Mouse (Mus musculus) c-Kit-positive CD71-positive TER-119-positive erythroid progenitor cells, embryonic 14.5 days (primary cell): ENCODE results near the gene Pthlh.
"Not testable (repeated sequence)": the region's sequence is repeated elsewhere in the genome, so short reads cannot be mapped to it uniquely, and the experiment has no call there.

Experiments used
- DNase-seq: peaks from one replicate; pipeline ENCODE4 v3.0.0-alpha.2; 2013; ENCODE audit warnings: low spot score

Pthlh gene

GRCm38 (mm10) chr6:147263587-147264565, at the start of gene Pthlh:
Pthlh (minus strand) TSS chr6:147264183.
- no peak for DNase-seq

- no peak for DNase-seq
Observed at GRCm38 (mm10) chr6:147313331-147313730, 49.3 kb upstream of the Pthlh start.

- no peak for DNase-seq
Observed at GRCm38 (mm10) chr6:147310435-147310978, 46.5 kb upstream of the Pthlh start.

DNA sequence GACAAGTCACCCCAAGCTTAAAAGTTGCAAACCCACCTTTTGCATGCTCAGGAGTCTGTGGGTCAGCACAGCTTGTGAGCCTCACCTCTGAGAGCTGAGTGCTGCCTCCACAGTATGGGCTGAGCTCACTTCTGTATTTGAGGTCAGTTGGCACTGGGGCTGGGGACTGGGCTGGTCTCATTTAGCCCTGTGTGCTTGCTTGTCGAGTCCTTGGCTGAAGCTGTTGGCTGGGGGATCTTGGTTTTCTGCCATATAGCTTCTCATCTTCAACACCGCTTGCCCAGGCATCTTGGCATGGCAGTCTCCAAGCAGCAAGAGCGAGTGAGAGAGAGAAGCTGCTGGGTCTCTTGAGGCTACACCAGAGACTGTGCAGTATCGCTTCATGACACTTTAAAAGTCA, 46.1 kb upstream of the Pthlh start:
- no peak for DNase-seq

DNA sequence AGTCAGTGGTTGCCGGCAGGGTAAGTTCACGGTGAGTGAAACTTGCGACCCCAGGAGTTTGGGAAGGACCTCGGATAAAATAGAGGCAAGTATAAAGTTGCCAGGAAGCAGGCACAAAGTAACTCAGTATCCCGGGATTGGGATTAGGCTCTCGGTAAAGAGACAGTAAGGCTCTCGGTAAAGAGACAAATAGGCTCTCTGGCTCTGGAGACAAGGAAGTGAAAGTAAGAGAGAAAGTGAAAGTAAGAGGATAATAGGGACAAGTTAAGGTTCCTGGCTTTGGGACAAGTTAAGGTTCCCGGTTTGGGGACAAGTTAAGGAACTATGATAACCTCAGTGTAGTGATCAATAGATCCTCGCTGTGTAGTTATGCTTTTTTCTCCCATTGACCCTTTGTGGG, 40.3 kb upstream of the Pthlh start:
- DNase-seq, result not testable (repeated sequence)

DNA sequence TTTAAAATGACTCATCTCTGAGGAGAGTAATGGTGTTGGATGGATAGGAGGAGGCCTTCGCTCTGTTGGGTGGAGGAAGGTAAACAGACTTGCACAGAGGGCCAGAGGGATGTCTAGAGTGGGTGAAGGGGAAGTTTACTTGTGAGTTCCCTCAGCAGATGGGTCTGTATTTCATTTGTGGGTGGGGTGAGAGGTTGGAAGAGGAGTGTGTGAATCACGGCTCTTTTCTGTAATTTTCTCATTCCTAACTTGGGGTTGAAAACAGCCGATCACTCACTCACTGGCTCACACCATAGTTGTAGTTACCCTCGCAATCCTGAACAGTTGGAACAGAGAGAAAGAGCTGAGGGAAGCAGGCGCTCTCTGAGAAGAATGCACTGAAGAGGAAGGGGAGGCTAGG, 35.6 kb upstream of the Pthlh start:
- no peak for DNase-seq

DNA sequence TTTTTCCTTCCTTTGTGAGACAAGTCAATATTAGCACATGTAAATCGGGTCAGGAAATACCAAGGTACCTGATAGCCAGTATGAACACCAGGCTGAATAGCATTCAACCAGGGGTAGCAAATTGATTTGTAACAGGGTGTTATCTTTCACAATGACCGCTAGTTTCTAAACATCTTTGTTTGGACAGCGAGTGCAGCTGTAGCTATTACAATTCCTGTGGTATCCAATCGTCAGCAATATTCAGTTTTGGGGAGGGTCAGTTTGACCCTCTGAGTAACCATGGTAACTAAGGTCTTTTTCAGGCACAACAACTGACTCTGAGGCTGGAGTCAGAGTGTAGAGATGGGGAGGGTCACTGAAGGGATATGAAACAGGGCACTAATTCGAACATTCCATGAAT, 15.3 kb upstream of the Pthlh start:
- DNase-seq, result no peak

GRCm38 (mm10) chr6:147268143-147268790, 4.3 kb upstream of the Pthlh start:
- DNase-seq, result no peak

GRCm38 (mm10) chr6:147266466-147266865, 2.5 kb upstream of the Pthlh start:
- DNase-seq, result no peak

DNA sequence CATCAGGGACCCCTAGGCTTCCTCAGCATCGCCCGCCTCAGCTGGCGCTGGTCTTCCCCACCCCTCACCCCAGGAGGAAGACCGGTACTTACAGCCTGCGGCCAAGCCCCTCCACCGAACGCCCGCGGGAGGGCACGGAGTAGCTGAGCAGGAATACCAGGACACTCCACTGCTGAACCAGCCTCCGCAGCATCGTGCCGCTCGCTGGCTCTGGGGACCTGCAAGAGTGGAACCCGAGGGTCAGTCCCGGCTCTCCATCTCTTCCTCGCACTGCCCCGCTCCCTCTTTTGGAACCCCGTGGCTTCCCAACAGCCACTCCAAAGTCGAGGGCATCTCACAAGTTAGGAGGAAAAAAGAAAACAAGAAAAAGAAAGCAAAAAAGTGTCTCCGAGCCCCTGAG, 805 bp downstream of the Pthlh start:
- no peak for DNase-seq

DNA sequence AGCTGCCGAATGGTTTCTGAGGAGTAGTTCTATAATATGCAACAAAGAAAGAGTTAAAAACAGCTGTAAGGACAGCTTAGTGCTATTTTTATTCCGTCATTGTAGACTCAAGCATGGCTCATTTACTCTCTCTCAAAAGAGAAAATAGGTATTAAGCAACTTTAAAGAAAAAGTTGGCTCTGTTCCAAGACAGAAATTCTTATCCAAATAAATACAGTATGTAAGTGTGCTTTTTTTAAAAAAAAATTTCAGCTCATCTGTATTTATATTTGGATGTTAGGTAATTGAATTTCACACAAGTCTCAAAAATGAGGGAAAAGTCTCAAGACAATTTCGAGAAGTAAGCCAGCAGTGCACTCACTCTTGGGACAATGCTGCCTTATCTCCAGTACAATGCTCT, 2.4 kb downstream of the Pthlh start:
- no peak for DNase-seq

- DNase-seq, result no peak
Observed at GRCm38 (mm10) chr6:147260766-147261165, 3.2 kb downstream of the Pthlh start.

DNA sequence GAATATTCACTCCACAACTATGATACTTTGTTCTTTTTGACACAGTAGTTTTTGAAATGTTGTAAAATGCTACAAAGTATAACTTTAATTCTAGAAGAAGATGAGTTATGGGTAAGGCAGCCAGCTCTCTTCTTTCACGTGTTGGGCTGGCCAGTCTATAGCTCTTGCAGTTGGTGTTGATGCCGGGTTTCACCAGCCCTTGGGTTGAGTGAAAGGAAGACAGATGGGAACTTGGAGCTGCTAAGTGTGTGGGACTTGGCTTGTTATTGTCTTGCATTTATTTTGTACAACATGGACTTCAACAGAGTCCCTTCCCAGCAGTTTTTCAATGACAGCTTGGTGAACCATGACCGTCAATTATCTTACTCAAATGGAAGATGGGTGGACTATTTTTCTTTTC, 16.2 kb downstream of the Pthlh start:
- DNase-seq, result no peak

DNA sequence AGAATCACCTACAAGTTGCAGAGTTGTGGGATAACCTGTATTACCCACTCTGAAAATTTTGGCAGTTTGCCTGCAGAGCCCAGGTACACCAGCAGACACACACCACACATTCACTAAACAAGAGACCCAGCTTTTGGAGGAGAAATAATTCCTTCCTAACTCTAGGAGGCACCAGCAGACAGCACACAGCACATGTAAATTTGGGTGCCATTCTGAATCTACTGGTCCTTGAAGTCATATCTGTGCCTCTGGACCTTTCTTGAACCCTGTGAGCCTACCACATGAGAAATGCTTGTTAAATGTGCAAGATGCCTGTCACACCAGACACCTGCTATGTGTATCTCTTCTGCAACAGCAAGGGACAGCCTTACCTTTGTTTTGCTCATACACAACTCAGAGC, 19.7 kb downstream of the Pthlh start:
- DNase-seq, result no peak

DNA sequence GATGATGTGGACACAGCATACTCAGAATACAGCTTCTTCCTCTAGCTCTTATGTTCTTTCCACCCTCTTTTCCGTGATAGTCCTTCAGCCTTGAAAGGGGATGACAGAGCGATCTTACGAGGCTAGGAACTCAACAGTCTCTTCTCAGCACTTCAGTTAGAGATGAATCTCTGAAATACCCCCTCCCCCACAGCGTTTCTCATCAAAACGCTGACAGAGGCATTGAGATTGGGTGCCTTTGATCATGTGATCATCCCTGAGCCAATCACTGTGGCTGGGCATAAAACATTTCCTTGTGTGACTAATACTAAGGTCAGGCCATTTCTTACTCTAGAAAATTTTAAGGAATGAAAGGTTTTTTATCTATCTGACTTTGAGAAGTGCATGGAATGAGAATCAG, 20.3 kb downstream of the Pthlh start:
- DNase-seq, result no peak

GRCm38 (mm10) chr6:147241541-147241940, 22.4 kb downstream of the Pthlh start:
- no peak for DNase-seq

DNA sequence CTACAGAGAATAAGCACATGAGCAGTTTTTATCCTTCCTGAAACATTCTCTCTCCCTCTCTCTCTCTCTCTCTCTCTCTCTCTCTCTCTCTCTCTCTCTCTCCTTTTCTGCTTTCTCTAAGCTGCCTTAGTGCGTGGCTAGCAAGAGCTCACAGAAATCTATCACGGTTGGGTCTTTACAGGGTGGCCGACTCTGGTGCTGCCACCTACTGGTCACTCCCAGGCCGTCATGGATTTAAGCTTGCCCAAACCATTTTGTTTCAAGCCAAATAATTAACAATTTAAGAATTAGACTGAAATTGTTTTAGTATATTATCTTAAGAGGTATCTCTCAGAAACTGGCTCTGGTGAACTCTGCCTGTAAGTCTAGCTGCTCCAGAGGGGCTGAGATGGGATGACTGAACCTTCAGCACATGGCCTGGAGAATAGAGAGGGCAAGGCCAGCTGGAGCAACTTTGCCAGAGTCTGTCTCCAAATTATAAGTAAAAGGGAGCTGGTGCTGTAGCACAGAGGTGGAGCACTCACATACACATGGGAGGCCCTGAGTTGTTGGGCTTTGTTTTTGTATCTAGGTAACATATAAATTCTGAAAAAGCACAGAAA, 23.7 kb downstream of the Pthlh start:
- peak; percentile 6 for DNase-seq

- no peak for DNase-seq
Observed at GRCm38 (mm10) chr6:147226696-147227095, 37.3 kb downstream of the Pthlh start.

DNA sequence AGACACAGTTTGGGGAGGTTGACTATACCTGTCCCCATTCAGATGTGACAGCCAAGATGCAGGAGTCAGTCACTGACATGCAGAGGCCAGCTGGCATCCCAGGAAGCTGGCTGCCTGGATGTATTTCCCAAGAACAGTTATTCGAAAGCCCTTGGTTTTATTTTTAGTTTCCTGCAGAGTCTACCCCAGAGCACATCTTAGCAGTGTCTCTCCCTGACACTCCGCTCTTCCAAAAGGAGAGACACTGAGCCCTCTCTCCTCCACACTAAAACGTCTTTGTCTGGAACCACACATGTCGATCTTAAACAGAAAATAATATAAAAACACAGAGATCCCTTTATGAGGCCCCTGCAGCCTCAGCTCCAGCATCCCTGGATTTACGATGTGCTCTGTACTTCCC, 44.9 kb downstream of the Pthlh start:
- no peak for DNase-seq

GRCm38 (mm10) chr6:147216156-147216555, 47.8 kb downstream of the Pthlh start:
- no peak for DNase-seq

- DNase-seq, result no peak
Observed at GRCm38 (mm10) chr6:147207821-147208330, 56.1 kb downstream of the Pthlh start.
